Mouse (Mus musculus) C2C12 (cell line): ENCODE results near the gene Usp6nl.

ENCODE experiments used
- CEBPB ChIP-seq: IDR thresholded peaks from one replicate; pipeline ENCODE4 v1.6.1; 2011; ENCODE audit warnings: low read depth, mild to moderate bottlenecking, control low read depth, moderate library complexity
- CTCF ChIP-seq: IDR thresholded peaks from one replicate; pipeline ENCODE4 v1.5.1; 2011; ENCODE audit not compliant: control insufficient read depth, insufficient read depth, insufficient read length
- MAX ChIP-seq: IDR thresholded peaks from one replicate; pipeline ENCODE4 v1.6.1; 2011; ENCODE audit warnings: mild to moderate bottlenecking, control low read depth
- MYOD1 ChIP-seq: IDR thresholded peaks from one replicate; pipeline ENCODE4 v1.6.1; 2011; ENCODE audit warnings: low read depth; ENCODE audit not compliant: control insufficient read depth, insufficient read length
- MYOG ChIP-seq: IDR thresholded peaks from one replicate; pipeline ENCODE4 v1.6.1; 2011; ENCODE audit not compliant: control insufficient read depth, insufficient read length; ENCODE audit errors: extremely low read depth

DNA sequence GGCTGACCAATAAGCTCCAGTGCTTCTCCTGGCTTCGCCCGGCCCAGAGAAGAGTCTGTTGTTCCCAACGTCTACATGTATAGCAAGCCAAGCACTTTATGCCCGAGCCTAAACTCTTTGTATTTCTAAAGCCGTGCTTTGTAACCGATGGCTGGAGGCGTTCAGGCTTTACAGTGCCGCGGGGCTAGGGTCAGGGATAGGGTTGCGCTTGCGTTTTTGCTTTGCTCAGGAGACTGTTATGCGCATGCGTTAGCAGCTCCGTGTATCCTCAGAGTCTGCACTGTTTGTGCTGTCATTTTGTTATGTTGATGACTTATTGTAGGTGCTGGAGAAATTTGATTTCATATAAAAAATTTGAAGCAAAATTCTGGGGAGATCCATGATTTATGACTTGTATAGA is 51.7 kb downstream of the Usp6nl start:
- TF ChIP-seq MAX: no peak
- TF ChIP-seq CTCF: no peak
- TF ChIP-seq MYOD1: no peak
- TF ChIP-seq MYOG: no peak
- TF ChIP-seq CEBPB: no peak
